Mouse (Mus musculus) midbrain, embryonic 14.5 days (tissue): Measurements from ENCODE around the gene Klhl42. TPM values are rescaled to one million over a fixed set of nuclear protein-coding genes. Genes with fewer than 3 reads are reported as not detected.

Experiments
- ATAC-seq: fragments of 200-750 bp; cut with Nextera tagmentation; 2 replicates; pipeline ENCODE4 v1.8.0; 2017; ENCODE audit warnings: moderate number of reproducible peaks, moderate library complexity; ENCODE audit not compliant: low FRiP score, low TSS enrichment
- DNase-seq: peaks from one replicate; pipeline ENCODE4 v3.0.0-alpha.2; 2015
- H3K27ac ChIP-seq: fragments of 300-500 bp; sonication (generic); replicated peaks from 2 replicates; pipeline ENCODE4 v1.5.1; 2014; ENCODE audit warnings: mild to moderate bottlenecking, low read depth, low read length, moderate library complexity
- H3K27me3 ChIP-seq: fragments of 300-500 bp; sonication (generic); 2 replicates; pipeline ENCODE4 v1.6.1; 2014; ENCODE audit warnings: low read length, control low read depth, mixed read lengths; ENCODE audit not compliant: control insufficient read depth, insufficient read depth
- H3K36me3 ChIP-seq: fragments of 300-500 bp; sonication (generic); 2 replicates; pipeline ENCODE4 v1.6.1; 2014; ENCODE audit warnings: low read length, control low read depth; ENCODE audit not compliant: control insufficient read depth, insufficient read depth
- H3K4me1 ChIP-seq: fragments of 300-500 bp; sonication (generic); 2 replicates; pipeline ENCODE4 v1.6.1; 2014; ENCODE audit warnings: mild to moderate bottlenecking, antibody characterized with exemption, low read length, control low read depth; ENCODE audit not compliant: control insufficient read depth, insufficient read depth
- H3K4me2 ChIP-seq: fragments of 300-500 bp; sonication (generic); 2 replicates; pipeline ENCODE4 v1.6.1; 2014; ENCODE audit warnings: mild to moderate bottlenecking, low read length, moderate library complexity
- H3K4me3 ChIP-seq: fragments of 300-500 bp; sonication (generic); replicated peaks from 2 replicates; pipeline ENCODE4 v1.5.1; 2014; ENCODE audit warnings: low read depth, low read length
- H3K9ac ChIP-seq: fragments of 300-500 bp; sonication (generic); replicated peaks from 2 replicates; pipeline ENCODE4 v1.6.1; 2014; ENCODE audit warnings: mild to moderate bottlenecking, low read length, moderate library complexity
- H3K9me3 ChIP-seq: fragments of 300-500 bp; sonication (generic); 2 replicates; pipeline ENCODE4 v1.6.1; 2016; ENCODE audit warnings: low read length, control low read depth, mixed read lengths; ENCODE audit not compliant: control insufficient read depth
- WGBS: fragments of 180-500 bp; shearing (Covaris S2); extraction: QIAGEN DNeasy Blood & Tissue Kit; methylation state at CpG from one replicate; pipeline ENCODE4 v1.1.7; 2014; 5-methylcytosine and 5-hydroxymethylcytosine counted together
- polyA plus RNA-seq: library from polyadenylated mRNA; unstranded; fragments of >200 nt; fragmentation: Nextera tagmentation; extraction: Ambion mirVana; gene quantifications from 2 replicates; pipeline ENCODE4 v1.2.1, GENCODE M21; 2014

The Klhl42 gene
- polyA plus RNA-seq, 1 experiment from 2014 or later: 8.9 TPM

GRCm38 (mm10) chr6:147117764-147118163 lies 26.6 kb downstream of the Klhl42 start:
- Histone ChIP-seq H3K9ac (no peak overlapping the region), H3K27ac (no peak overlapping the region), H3K4me1 (no peaks in the 10 kb centered on the region), H3K4me3 (no peak overlapping the region), H3K9me3 (no peaks in the 10 kb centered on the region), H3K36me3 (0 out of 2 replicates have a peak, but pooled peaks cover under 1% of the 10 kb centered on the region), H3K4me2 (no peak overlapping the region), H3K27me3 (no peaks in the 10 kb centered on the region)
- WGBS: 97% methylated on average over 7 of the region's 7 CpGs
- ATAC-seq (no peak), DNase-seq (no peak)

DNA sequence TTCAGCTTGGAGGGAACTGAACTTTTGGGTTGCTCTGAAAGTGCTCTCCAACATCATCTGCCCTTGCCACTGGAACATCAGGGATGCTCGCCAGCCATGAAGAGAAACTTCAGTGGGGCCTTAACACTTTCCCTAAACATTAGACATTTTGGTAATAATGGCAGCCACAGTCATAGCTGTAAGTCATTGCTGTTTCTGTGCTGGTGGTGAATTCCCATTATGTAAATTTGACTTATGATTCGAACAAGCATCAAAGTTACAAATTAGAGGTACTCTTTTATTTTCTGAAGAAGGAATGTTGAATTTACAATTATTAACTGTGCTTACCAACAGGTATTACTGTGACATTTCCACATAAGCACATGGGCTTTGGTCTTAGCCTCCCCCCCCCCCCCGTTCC lies 27.0 kb downstream of the Klhl42 start:
- DNase-seq (no peak), ATAC-seq (no peak)
- Histone ChIP-seq H3K9me3 (no peaks in the 10 kb centered on the region), H3K27me3 (no peaks in the 10 kb centered on the region), H3K36me3 (no peaks in the 10 kb centered on the region), H3K9ac (no peak overlapping the region), H3K4me3 (no peak overlapping the region), H3K4me1 (no peaks in the 10 kb centered on the region), H3K4me2 (no peak overlapping the region), H3K27ac (no peak overlapping the region)
- 89% methylated on average over 3 of the region's 3 CpGs for WGBS

GRCm38 (mm10) chr6:147121320-147121719 lies 30.1 kb downstream of the Klhl42 start:
- no peaks in the 10 kb centered on the region for H3K4me1 ChIP-seq
- no peak overlapping the region for H3K4me2 ChIP-seq
- DNase-seq: no peak
- ATAC-seq: no peak
- H3K27me3 ChIP-seq: no peaks in the 10 kb centered on the region
- no peaks in the 10 kb centered on the region for H3K9me3 ChIP-seq
- no peaks in the 10 kb centered on the region for H3K36me3 ChIP-seq
- H3K27ac ChIP-seq: no peak overlapping the region
- no peak overlapping the region for H3K9ac ChIP-seq
- no peak overlapping the region for H3K4me3 ChIP-seq
- WGBS: 68% methylated on average over 6 of the region's 6 CpGs

DNA sequence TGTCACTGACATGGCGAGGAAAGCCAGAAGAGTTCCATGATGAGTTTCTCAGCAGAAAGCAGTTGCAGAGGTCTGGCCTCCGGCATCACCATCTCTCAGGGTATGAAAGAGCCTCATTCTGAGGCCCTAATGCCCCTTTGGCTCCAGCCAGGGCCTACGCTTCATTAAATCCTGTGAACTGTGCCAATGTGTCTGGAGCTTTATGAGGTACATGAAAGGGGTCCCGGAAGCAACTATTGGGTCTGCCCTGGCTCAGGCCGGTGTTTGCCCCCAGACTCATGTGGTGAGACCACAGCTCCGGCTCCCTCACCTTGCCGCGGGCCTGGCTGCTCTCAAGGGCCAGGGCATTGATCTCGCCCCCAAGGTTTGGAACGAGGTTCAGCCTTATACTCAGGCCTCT lies 36.1 kb downstream of the Klhl42 start:
- no peaks in the 10 kb centered on the region for H3K36me3 ChIP-seq
- H3K4me2 ChIP-seq: no peak overlapping the region
- ATAC-seq (no peak), DNase-seq (no peak)
- no peaks in the 10 kb centered on the region for H3K4me1 ChIP-seq
- no peak overlapping the region for H3K4me3 ChIP-seq
- no peak overlapping the region for H3K9ac ChIP-seq
- H3K27ac ChIP-seq: no peak overlapping the region
- 94% methylated on average over 10 of the region's 10 CpGs for WGBS
- no peaks in the 10 kb centered on the region for H3K27me3 ChIP-seq
- no peaks in the 10 kb centered on the region for H3K9me3 ChIP-seq

GRCm38 (mm10) chr6:147138260-147138659 lies 47.1 kb downstream of the Klhl42 start:
- no peak overlapping the region for H3K9ac ChIP-seq
- no peaks in the 10 kb centered on the region for H3K4me1 ChIP-seq
- no peaks in the 10 kb centered on the region for H3K9me3 ChIP-seq
- H3K27me3 ChIP-seq: no peaks in the 10 kb centered on the region
- no peak for DNase-seq
- no peak for ATAC-seq
- H3K4me3 ChIP-seq: no peak overlapping the region
- H3K4me2 ChIP-seq: no peak overlapping the region
- 87% methylated on average over 3 of the region's 3 CpGs for WGBS
- no peak overlapping the region for H3K27ac ChIP-seq
- no peaks in the 10 kb centered on the region for H3K36me3 ChIP-seq

- no peak overlapping the region for H3K27ac ChIP-seq
- no peak overlapping the region for H3K4me3 ChIP-seq
- no peak for DNase-seq
- H3K4me2 ChIP-seq: no peak overlapping the region
- no peaks in the 10 kb centered on the region for H3K9me3 ChIP-seq
- no peaks in the 10 kb centered on the region for H3K27me3 ChIP-seq
- ATAC-seq: no peak
- no peak overlapping the region for H3K9ac ChIP-seq
- no peaks in the 10 kb centered on the region for H3K36me3 ChIP-seq
- WGBS: 96% methylated on average over 7 of the region's 7 CpGs
- H3K4me1 ChIP-seq: peaks cover 6% of the 10 kb centered on the region; the same call in 1 of the 2 replicates
Measured at GRCm38 (mm10) chr6:147140600-147141154, 49.5 kb downstream of the Klhl42 start.

DNA sequence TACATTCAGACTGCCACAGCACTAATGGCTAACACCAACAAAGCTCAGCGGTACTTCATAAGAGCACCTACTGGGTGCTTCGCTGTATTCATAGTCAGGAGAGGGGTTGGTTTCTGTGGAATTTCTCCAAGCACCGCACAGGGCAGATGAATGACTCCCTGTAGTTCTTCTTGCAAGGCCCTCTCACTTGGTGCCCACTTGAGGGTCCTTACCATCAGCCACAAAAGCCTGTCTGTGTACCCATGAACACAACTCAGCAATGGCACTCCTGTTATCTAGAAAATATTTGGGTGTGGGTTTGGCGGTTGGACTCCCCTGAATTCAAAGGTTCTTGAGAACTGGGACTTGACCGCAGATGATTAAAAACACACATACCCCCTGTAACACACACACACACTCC lies 53.5 kb downstream of the Klhl42 start:
- no peak for DNase-seq
- Histone ChIP-seq H3K4me2 (no peak overlapping the region), H3K4me1 (peaks cover 6% of the 10 kb centered on the region; the same call in 1 of the 2 replicates), H3K9me3 (no peaks in the 10 kb centered on the region), H3K27me3 (no peaks in the 10 kb centered on the region), H3K36me3 (no peaks in the 10 kb centered on the region), H3K4me3 (no peak overlapping the region), H3K27ac (no peak overlapping the region), H3K9ac (no peak overlapping the region)
- 93% methylated on average over 5 of the region's 5 CpGs for WGBS
- no peak for ATAC-seq

GRCm38 (mm10) chr6:147145277-147145676 lies 54.1 kb downstream of the Klhl42 start:
- peaks cover 6% of the 10 kb centered on the region; the same call in 1 of the 2 replicates for H3K4me1 ChIP-seq
- DNase-seq (peak; percentile 74), ATAC-seq (peak; percentile 82)
- no peak overlapping the region for H3K27ac ChIP-seq
- no peaks in the 10 kb centered on the region for H3K36me3 ChIP-seq
- 23% methylated on average over 2 of the region's 2 CpGs for WGBS
- no peak overlapping the region for H3K4me2 ChIP-seq
- no peak overlapping the region for H3K4me3 ChIP-seq
- no peaks in the 10 kb centered on the region for H3K9me3 ChIP-seq
- no peak overlapping the region for H3K9ac ChIP-seq
- H3K27me3 ChIP-seq: no peaks in the 10 kb centered on the region

- Histone ChIP-seq H3K36me3 (no peaks in the 10 kb centered on the region), H3K4me1 (peaks cover 6% of the 10 kb centered on the region; the same call in 1 of the 2 replicates), H3K4me3 (no peak overlapping the region), H3K27me3 (no peaks in the 10 kb centered on the region), H3K9me3 (no peaks in the 10 kb centered on the region), H3K4me2 (no peak overlapping the region), H3K9ac (no peak overlapping the region), H3K27ac (no peak overlapping the region)
- no peak for DNase-seq
- ATAC-seq: no peak
- 68% methylated on average over 10 of the region's 10 CpGs for WGBS
Measured at GRCm38 (mm10) chr6:147145753-147146152, 54.6 kb downstream of the Klhl42 start.
